Mouse (Mus musculus) forebrain, embryonic 13.5 days (tissue): ENCODE measurements around the gene Clspn. TPM values are rescaled to one million over a fixed set of nuclear protein-coding genes. Genes with fewer than 3 reads are reported as not detected.

Experiments used
- ATAC-seq: fragments of 200-750 bp; cut with Nextera tagmentation; 2 replicates; pipeline ENCODE4 v1.8.0; 2017
- H3K27ac ChIP-seq: fragments of 300-500 bp; sonication (generic); 2 replicates; pipeline ENCODE4 v1.5.1; 2015; ENCODE audit warnings: inconsistent platforms, mild to moderate bottlenecking, moderate library complexity
- H3K27me3 ChIP-seq: fragments of 300-500 bp; sonication (generic); 2 replicates; pipeline ENCODE4 v1.6.1; 2015; ENCODE audit warnings: mild to moderate bottlenecking, inconsistent platforms
- H3K36me3 ChIP-seq: fragments of 300-500 bp; sonication (generic); 2 replicates; pipeline ENCODE4 v1.6.1; 2015; ENCODE audit warnings: mild to moderate bottlenecking, inconsistent platforms; ENCODE audit not compliant: poor library complexity, severe bottlenecking
- H3K4me1 ChIP-seq: fragments of 300-500 bp; sonication (generic); 2 replicates; pipeline ENCODE4 v1.6.1; 2015; ENCODE audit warnings: inconsistent platforms
- H3K4me2 ChIP-seq: fragments of 300-500 bp; sonication (generic); 2 replicates; pipeline ENCODE4 v1.6.1; 2015; ENCODE audit warnings: inconsistent platforms, mild to moderate bottlenecking, moderate library complexity
- H3K4me3 ChIP-seq: fragments of 300-500 bp; sonication (generic); 2 replicates; pipeline ENCODE4 v1.5.1; 2015; ENCODE audit warnings: mild to moderate bottlenecking, inconsistent platforms
- H3K9ac ChIP-seq: fragments of 300-500 bp; sonication (generic); 2 replicates; pipeline ENCODE4 v1.6.1; 2015; ENCODE audit warnings: mild to moderate bottlenecking, inconsistent platforms
- H3K9me3 ChIP-seq: fragments of 300-500 bp; sonication (generic); replicated peaks from 2 replicates; pipeline ENCODE4 v1.6.1; 2016; ENCODE audit warnings: inconsistent platforms
- WGBS: fragments of 180-500 bp; shearing (Covaris S2); methylation state at CpG from one replicate; pipeline ENCODE4 v1.1.7; 2015; 5-methylcytosine and 5-hydroxymethylcytosine counted together
- polyA plus RNA-seq: library from polyadenylated mRNA; unstranded; fragments of >200 nt; fragmentation: Nextera tagmentation; extraction: Ambion mirVana; gene quantifications from 2 replicates; pipeline ENCODE4 v1.2.1, GENCODE M21; 2015

Gene Clspn
- polyA plus RNA-seq, 1 experiment from 2014 or later = 41.9 TPM

DNA sequence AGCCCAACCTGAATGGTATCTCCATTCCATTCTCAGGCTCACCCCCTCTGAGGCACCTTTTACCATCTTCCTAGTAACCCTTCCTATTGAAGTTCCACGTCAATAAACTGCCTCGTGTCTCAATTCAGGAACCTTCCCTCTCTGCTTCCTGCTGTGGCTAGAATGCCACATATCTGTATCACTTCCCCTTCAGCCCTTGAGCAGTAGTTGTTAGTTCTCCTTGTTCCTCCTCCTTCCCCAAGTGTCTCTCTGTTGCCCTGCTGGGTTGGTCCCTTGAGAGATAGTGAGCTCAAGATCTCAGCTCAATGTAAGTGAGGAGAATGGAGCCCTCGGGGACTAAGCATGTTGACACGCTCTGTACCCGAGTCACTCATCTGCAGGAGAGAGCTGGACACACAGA, 19.9 kb upstream of the Clspn start:
- H3K4me1 ChIP-seq = peaks cover 7% of the 10 kb centered on the region
- H3K27ac ChIP-seq = no peak overlapping the region
- no peaks in the 10 kb centered on the region for H3K36me3 ChIP-seq
- no peak for ATAC-seq
- H3K27me3 ChIP-seq = 0 out of 2 replicates have a peak, but pooled peaks cover 2% of the 10 kb centered on the region
- H3K4me3 ChIP-seq = no peak overlapping the region
- no peak overlapping the region for H3K4me2 ChIP-seq
- H3K9ac ChIP-seq = no peak overlapping the region
- 77% methylated on average over 5 of the region's 5 CpGs for WGBS
- no peaks in the 10 kb centered on the region for H3K9me3 ChIP-seq

DNA sequence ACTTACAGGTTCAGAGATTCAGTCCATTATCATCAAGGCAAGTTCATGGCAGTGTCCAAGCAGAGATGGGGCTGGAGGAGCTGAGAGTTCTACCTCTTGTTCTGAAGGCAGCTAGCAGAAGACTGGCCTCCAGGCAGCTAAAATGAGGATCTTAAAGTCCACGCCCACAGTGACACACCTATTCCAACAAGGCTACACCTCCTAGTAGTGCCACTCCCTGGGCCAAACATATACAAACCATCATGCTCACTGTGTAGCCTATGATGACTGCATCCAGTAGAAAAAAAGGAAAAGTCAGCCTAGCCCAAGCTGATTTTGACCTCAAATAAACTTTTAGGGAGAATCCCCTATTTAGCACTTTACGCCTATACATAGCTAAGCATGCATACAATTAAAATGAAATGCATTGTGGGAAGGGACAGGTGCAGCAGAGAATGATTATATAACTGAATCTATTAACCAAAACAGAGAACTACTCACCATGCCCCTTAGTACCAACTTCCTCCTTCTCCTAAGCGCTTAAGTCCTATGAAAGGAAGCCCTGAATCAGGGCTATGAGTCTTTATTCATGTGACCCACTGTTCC, 16.2 kb upstream of the Clspn start:
- Histone ChIP-seq H3K9ac (no peak overlapping the region), H3K4me2 (no peak overlapping the region), H3K27me3 (no peaks in the 10 kb centered on the region), H3K36me3 (no peaks in the 10 kb centered on the region), H3K4me1 (no peaks in the 10 kb centered on the region), H3K27ac (no peak overlapping the region), H3K9me3 (no peaks in the 10 kb centered on the region), H3K4me3 (no peak overlapping the region)
- ATAC-seq = no peak
- WGBS = 87% methylated on average over 3 of the region's 3 CpGs

DNA sequence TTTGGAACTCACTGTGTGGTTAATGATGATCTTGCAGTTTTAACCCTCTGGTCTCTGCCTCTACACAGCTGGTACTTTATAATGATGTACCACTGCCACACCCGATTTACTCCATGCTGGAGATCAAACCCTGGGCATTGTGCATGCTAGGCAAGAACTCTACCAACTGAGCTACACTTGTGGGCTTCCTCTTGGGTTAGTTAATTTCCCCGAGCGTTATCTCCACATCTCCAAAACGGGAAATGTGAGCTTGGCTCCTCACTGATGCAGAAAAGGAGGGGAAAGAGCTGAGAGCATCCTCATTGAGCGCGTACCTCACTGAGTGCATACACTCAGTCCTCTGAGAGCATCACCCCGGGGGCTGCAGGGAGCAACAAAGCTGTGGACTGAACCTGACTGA, 13.9 kb upstream of the Clspn start:
- no peak overlapping the region for H3K27ac ChIP-seq
- H3K9ac ChIP-seq = no peak overlapping the region
- no peaks in the 10 kb centered on the region for H3K36me3 ChIP-seq
- no peaks in the 10 kb centered on the region for H3K27me3 ChIP-seq
- no peak overlapping the region for H3K4me2 ChIP-seq
- no peaks in the 10 kb centered on the region for H3K9me3 ChIP-seq
- no peak for ATAC-seq
- H3K4me1 ChIP-seq = no peaks in the 10 kb centered on the region
- no peak overlapping the region for H3K4me3 ChIP-seq
- WGBS = 78% methylated on average over 7 of the region's 7 CpGs

DNA sequence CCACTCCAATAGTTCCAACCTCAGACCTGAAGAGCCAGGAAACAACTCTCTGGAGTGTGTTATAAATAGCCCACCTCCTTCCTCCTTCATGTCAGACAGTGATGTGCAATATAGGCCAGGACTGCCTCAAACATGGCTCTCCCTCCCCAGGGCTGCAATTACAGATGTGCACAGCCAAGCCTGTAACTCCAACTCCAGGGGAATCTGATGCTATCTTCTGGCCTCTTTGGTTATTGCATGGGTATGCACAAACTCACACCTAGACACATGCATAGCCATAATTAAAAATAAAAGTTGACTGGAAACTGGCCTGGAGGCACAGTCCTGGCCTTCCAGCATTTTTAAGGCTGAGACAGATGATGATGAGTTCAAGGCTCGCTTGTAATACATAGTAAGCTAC, 11.7 kb upstream of the Clspn start:
- H3K4me3 ChIP-seq = no peak overlapping the region
- no peak overlapping the region for H3K4me2 ChIP-seq
- H3K9me3 ChIP-seq = no peaks in the 10 kb centered on the region
- WGBS = 80% methylated on average over 1 of the region's 1 CpGs
- no peak overlapping the region for H3K9ac ChIP-seq
- H3K36me3 ChIP-seq = no peaks in the 10 kb centered on the region
- H3K4me1 ChIP-seq = no peaks in the 10 kb centered on the region
- H3K27me3 ChIP-seq = no peaks in the 10 kb centered on the region
- no peak overlapping the region for H3K27ac ChIP-seq
- no peak for ATAC-seq

DNA sequence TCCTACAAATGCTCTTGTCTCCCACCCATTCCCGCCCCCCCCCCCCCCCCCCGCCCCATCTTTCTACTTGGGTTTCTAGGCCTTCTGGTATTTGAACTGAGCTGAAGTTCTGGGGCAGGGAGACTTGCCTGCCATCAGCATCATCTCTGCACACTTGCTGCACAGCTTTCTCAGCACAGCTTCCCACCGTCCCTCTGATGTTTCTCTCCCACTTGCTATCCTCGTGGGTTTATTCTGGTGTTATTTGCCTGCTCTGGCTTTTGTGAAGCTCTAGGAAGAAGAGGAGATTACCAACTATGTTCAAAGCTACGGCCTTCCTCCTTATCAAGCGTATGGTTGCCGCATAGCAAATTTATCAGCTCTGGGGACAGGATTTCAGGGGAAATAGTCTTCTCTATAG, 11.0 kb upstream of the Clspn start:
- Histone ChIP-seq H3K27ac (no peak overlapping the region), H3K9ac (no peak overlapping the region), H3K36me3 (no peaks in the 10 kb centered on the region), H3K4me1 (no peaks in the 10 kb centered on the region), H3K4me3 (no peak overlapping the region), H3K27me3 (no peaks in the 10 kb centered on the region), H3K4me2 (no peak overlapping the region), H3K9me3 (no peaks in the 10 kb centered on the region)
- WGBS = 77% methylated on average over 6 of the region's 7 CpGs
- no peak for ATAC-seq

DNA sequence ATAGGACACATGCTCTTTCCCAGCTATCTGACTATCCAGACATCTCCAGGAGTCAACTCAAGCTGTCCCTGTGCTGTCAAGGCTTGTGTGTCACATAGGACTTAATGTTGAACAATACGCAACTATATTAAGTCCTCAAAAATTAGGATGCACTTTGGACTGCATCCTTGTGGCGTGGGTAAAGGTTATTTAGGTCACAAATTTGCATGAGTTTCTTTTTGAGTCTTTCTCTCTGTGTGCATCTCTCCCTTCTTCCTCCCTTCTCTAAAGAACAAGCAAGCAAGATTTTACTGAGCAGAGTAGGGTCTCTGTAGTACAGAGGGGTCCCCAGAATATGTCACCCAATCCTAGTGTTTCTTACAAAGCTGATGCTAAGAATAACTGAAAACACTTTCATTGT, 10.6 kb upstream of the Clspn start:
- Histone ChIP-seq H3K36me3 (no peaks in the 10 kb centered on the region), H3K4me3 (no peak overlapping the region), H3K27ac (no peak overlapping the region), H3K4me1 (no peaks in the 10 kb centered on the region), H3K9me3 (no peaks in the 10 kb centered on the region), H3K9ac (no peak overlapping the region), H3K27me3 (no peaks in the 10 kb centered on the region), H3K4me2 (no peak overlapping the region)
- WGBS = 77% methylated on average over 2 of the region's 2 CpGs
- no peak for ATAC-seq

DNA sequence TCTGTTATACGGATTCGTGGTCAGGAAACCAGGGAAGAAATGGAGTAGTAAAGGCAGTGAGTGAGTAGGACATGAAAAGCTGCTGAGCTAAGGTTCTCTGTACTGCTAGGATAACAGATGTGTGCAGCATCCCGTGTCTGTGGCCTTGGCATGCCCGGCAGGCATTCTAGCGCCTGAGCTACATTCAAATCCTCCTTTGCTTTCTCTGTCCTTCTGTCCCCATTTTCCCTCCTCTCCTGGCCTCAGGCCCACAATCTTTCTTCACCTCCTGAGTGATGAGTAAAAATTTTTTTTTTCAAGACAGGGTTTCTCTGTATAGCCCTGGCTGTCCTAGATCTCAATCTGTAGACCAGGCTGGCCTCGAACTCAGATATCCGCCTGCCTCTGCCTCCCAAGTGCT, 4.6 kb upstream of the Clspn start:
- no peak for ATAC-seq

DNA sequence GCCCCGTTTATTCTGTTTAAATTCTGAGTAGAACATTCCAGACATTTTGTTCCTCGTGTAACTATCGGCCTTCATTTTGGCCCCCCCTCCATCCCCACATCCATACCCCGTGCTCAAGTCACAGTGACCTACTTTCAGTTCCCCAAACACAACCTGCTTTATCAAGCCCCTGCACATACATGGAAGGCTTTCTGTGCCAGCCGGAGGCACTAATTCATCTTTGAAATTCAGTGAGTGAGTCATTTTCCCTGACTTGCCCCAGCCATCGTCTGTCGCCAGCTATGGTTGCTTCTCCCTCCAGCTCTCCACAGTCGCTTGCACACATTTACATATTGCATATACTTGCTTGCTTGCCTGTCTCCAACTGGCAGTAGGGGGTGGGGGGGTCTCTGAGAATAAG, 3.6 kb upstream of the Clspn start:
- Histone ChIP-seq H3K27me3 (no peaks in the 10 kb centered on the region), H3K9ac (no peak overlapping the region), H3K4me3 (no peak overlapping the region), H3K27ac (no peak overlapping the region), H3K9me3 (no peaks in the 10 kb centered on the region), H3K36me3 (no peaks in the 10 kb centered on the region), H3K4me1 (peaks cover 13% of the 10 kb centered on the region), H3K4me2 (no peak overlapping the region)
- WGBS = 69% methylated on average over 8 of the region's 8 CpGs
- no peak for ATAC-seq

More for the DNA sequence above, 4.6 kb upstream of the Clspn start:
- H3K4me1 ChIP-seq = peaks cover 4% of the 10 kb centered on the region
- no peaks in the 10 kb centered on the region for H3K9me3 ChIP-seq
- 85% methylated on average over 7 of the region's 7 CpGs for WGBS
- H3K9ac ChIP-seq = no peak overlapping the region
- no peaks in the 10 kb centered on the region for H3K27me3 ChIP-seq
- no peak overlapping the region for H3K4me2 ChIP-seq
- no peak overlapping the region for H3K27ac ChIP-seq
- no peak overlapping the region for H3K4me3 ChIP-seq
- no peaks in the 10 kb centered on the region for H3K36me3 ChIP-seq

DNA sequence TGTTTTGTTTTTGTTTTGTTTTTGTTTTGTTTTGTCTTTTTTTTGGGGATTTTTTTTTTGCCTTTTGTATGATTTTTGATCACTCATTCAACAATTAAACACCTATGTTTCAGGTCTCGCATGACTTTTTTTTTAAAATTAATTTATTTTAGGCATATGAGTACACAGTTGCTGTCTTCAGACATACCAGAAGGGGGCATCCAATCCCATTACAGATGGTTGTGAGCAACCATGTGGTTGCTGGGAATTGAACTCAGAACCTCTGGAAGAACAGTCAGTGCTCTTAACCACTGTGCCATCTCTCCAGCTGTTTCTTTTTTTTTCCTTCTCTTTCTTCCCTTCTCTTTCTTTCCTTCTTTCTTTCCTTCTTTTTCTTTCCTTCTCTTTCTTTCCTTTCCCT, 3.0 kb upstream of the Clspn start:
- H3K36me3 ChIP-seq = no peaks in the 10 kb centered on the region
- H3K9ac ChIP-seq = no peak overlapping the region
- no peak for ATAC-seq
- no peaks in the 10 kb centered on the region for H3K27me3 ChIP-seq
- H3K9me3 ChIP-seq = no peaks in the 10 kb centered on the region
- WGBS = 100% methylated on average over 1 of the region's 1 CpGs
- no peak overlapping the region for H3K27ac ChIP-seq
- no peak overlapping the region for H3K4me3 ChIP-seq
- H3K4me1 ChIP-seq = peaks cover 16% of the 10 kb centered on the region
- H3K4me2 ChIP-seq = no peak overlapping the region

DNA sequence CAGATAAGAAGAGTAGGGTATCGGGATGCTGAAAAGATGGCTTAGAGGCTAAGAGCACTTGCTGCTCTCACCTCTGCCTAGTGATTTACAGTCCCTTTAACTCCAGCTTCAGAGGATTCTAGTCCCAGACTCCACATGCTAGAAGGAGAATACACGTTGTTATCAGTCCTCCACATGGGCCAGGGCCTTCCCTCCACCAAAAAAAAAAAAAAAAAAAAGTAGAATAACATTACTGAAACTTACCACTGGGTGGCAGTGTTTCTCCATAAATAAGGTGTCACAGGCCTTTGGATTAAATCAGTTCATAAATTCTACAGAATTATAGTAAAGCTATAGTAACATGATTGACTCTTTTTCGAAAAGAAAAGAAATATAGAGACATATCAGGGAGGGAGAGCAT, 2.3 kb upstream of the Clspn start:
- Histone ChIP-seq H3K9me3 (no peaks in the 10 kb centered on the region), H3K36me3 (no peaks in the 10 kb centered on the region), H3K4me3 (no peak overlapping the region), H3K27ac (no peak overlapping the region), H3K9ac (no peak overlapping the region), H3K4me1 (peaks cover 16% of the 10 kb centered on the region), H3K4me2 (no peak overlapping the region), H3K27me3 (no peaks in the 10 kb centered on the region)
- WGBS = 33% methylated on average over 3 of the region's 3 CpGs
- ATAC-seq = no peak

DNA sequence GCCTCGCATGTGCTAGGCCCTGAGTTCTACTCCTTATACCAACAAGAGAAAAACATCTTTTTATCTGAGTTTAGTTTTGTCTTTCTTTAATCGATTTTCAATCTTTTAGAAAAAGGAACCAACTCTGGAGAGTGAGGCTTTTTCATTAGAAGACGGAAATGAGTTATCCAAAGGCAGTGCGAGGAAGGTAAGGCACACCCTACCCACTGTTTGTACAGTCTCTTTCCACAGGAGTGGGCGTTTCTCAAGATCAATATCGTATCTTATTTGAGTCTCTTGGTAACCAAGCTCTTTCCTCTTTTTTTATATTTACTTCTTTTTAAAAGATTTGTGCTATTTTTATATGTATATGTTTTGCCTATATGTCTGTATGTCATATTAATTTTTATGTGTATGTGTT, 7.1 kb downstream of the Clspn start:
- Histone ChIP-seq H3K27ac (no peak overlapping the region), H3K27me3 (no peaks in the 10 kb centered on the region), H3K4me2 (no peak overlapping the region), H3K36me3 (peaks cover 77% of the 10 kb centered on the region), H3K9me3 (no peaks in the 10 kb centered on the region), H3K4me3 (no peak overlapping the region), H3K9ac (no peak overlapping the region), H3K4me1 (no peaks in the 10 kb centered on the region)
- ATAC-seq = no peak
- 97% methylated on average over 6 of the region's 6 CpGs for WGBS

DNA sequence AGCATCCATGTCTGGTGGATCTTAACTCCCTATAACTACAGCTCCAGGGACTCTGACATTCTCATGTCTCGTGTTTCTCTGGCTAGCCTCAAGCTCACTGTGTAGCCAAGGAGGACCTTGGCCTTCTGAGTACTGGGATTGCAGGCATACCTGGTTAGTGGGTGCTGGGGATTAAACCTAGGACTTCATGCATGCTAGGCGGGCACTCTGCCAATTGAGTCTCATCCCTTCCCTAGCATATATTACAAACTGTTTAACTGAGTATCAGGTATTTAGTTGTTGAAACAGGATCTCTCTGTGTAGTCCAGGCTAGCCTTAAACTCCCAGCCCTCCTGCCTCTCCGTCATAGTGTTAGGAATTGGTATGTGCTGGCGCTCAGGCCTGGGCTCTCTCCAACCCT, 10.5 kb downstream of the Clspn start:
- H3K9ac ChIP-seq = no peak overlapping the region
- H3K36me3 ChIP-seq = peaks cover 88% of the 10 kb centered on the region
- H3K4me3 ChIP-seq = no peak overlapping the region
- no peaks in the 10 kb centered on the region for H3K4me1 ChIP-seq
- no peak for ATAC-seq
- WGBS = 94% methylated on average over 4 of the region's 4 CpGs
- no peaks in the 10 kb centered on the region for H3K27me3 ChIP-seq
- H3K4me2 ChIP-seq = no peak overlapping the region
- no peaks in the 10 kb centered on the region for H3K9me3 ChIP-seq
- no peak overlapping the region for H3K27ac ChIP-seq

DNA sequence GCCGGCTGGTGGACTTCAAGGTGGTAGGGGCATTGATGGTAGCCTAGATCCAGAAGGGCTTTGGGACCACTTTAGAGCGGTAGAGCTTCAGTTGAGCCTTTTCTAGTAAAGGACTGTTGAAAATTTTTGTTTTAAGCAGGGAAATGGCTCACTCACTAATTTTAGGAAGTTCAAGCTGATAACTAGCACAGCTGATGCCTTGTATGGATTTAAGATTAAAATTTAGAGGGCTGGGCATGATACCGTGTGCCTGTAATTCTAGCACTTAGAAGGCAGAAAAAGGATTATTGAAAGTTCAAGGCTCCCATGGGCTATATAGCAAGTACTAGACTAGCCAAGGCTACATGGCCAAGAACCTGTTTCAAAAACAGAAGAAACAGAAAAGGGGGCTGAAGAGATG, 13.0 kb downstream of the Clspn start:
- no peaks in the 10 kb centered on the region for H3K4me1 ChIP-seq
- no peak overlapping the region for H3K9ac ChIP-seq
- H3K27ac ChIP-seq = no peak overlapping the region
- peaks cover 4% of the 10 kb centered on the region for H3K9me3 ChIP-seq
- H3K4me2 ChIP-seq = no peak overlapping the region
- ATAC-seq = no peak
- no peaks in the 10 kb centered on the region for H3K27me3 ChIP-seq
- WGBS = 96% methylated on average over 3 of the region's 3 CpGs
- no peak overlapping the region for H3K4me3 ChIP-seq
- peaks cover 94% of the 10 kb centered on the region for H3K36me3 ChIP-seq
